Mouse (Mus musculus): Measurements from ENCODE around the gene Psmb10. TPM values are rescaled to one million over a fixed set of nuclear protein-coding genes. Genes with fewer than 3 reads are reported as not detected.
A peak's percentile ranks its signal among the peaks of the same experiment; 100 is the strongest.

The Psmb10 gene
- polyA plus RNA-seq, 1 experiment from 2014 or later = 46.9 TPM

DNA sequence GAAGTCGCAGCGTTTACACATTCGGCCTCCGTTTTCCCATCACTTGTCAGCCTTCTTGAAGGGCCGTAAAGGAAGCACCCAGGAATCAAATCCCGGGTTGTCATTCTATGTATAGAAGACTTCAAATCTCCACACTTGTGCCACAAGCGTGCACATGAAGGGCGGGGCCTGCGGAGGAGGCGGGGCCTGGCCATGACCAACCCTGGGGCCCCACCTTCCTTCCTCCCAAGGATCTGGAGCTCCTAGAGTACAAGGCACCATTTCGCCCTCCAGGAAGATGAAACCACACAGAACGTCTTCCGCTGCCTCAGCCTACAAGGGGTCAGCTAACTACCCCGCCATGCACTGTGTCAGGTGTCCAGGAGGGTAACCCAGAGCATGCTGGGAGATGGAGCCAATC, 22.9 kb upstream of the Psmb10 start:
- ATAC-seq (ENCODE audit: low FRiP score) = no peak

DNA sequence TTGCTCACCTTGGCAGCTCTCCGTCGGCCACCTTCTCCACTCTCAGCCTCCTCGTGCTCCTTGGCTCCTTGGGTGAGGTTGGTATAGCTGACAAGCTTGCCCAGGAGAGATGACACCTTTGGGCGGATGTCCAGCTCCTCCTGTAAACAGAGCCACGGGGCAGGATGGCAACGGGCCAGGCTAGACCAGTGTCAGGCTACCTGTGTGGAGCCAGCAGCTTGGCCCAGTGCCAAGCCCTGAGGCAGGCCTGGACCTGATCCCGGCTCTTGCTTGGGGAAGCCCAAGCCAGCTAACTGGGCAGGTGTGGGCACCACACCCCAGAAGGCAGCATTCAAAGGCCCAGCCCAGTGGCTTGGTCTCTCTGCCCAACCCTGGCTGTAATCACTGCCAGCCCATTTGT, 21.1 kb upstream of the Psmb10 start:
- no peaks in the 10 kb centered on the region for H3K36me3 ChIP-seq
- H3K4me2 ChIP-seq = no peak overlapping the region
- H3K4me3 ChIP-seq = no peak overlapping the region
- ATAC-seq (ENCODE audit: low FRiP score) = no peak
- H3K27me3 ChIP-seq = peaks cover 8% of the 10 kb centered on the region
- 91% methylated on average over 7 of the region's 7 CpGs for WGBS
- peaks cover 3% of the 10 kb centered on the region; the same call in 1 of the 2 replicates for H3K4me1 ChIP-seq (replicated peaks)
- no peaks in the 10 kb centered on the region for H3K9me3 ChIP-seq
- H3K27ac ChIP-seq = no peak overlapping the region
- 0 out of 2 replicates have a peak overlapping the region, but pooled peaks have one; percentile 19 for H3K9ac ChIP-seq

More for the DNA sequence above, 22.9 kb upstream of the Psmb10 start:
- H3K27me3 ChIP-seq = peaks cover 26% of the 10 kb centered on the region
- H3K4me3 ChIP-seq = no peak overlapping the region
- no peaks in the 10 kb centered on the region for H3K9me3 ChIP-seq
- peaks cover 10% of the 10 kb centered on the region for H3K4me1 ChIP-seq (replicated peaks)
- no peak overlapping the region for H3K9ac ChIP-seq
- 74% methylated on average over 14 of the region's 14 CpGs for WGBS
- H3K4me2 ChIP-seq = no peak overlapping the region
- no peaks in the 10 kb centered on the region for H3K36me3 ChIP-seq
- H3K27ac ChIP-seq = no peak overlapping the region

DNA sequence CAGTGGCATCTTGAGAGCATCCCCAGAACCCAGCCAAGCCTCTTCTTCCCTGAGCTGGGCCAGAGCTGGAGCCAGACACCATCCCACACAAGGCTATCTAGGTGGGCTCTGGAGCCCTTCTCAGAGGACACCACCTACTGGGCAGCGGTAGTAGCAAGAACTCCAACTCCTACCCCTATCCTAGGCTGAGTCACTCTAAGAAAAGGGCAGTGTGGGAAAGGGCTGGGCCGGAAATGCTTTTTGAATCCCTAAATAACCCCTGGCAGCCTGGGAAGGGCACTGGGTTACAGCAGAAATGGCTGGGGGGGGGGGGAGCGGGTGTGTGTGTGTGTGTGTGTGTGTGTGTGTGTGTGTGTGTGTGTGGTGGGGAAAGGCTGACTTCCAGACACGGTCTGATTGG, 19.6 kb upstream of the Psmb10 start:
- no peaks in the 10 kb centered on the region for H3K27me3 ChIP-seq
- H3K4me2 ChIP-seq = no peak overlapping the region
- no peaks in the 10 kb centered on the region for H3K36me3 ChIP-seq
- no peak overlapping the region for H3K27ac ChIP-seq
- peaks cover 3% of the 10 kb centered on the region; the same call in 1 of the 2 replicates for H3K4me1 ChIP-seq (replicated peaks)
- no peaks in the 10 kb centered on the region for H3K9me3 ChIP-seq
- no peak for ATAC-seq (ENCODE audit: low FRiP score)
- no peak overlapping the region for H3K9ac ChIP-seq
- no peak overlapping the region for H3K4me3 ChIP-seq
- WGBS = 57% methylated on average over 3 of the region's 4 CpGs

DNA sequence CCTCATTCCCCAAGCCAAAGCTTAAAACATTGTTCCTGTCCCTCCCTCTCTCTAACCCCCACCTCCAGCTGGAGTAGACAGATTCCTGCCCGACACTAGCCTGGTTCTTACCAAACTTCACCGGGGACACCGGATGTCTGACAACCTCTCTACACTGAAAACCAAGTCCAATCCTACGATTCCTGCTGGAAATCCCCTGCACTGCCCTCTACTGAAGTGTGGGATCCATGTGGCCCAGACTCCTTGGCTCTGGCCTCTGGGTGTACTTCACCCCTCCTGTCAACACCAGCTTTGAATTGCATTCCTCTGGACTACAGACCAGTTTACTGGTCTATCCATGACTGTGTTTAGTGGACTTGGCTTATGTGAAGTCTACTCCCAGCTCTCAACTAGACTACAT, 18.3 kb upstream of the Psmb10 start:
- 94% methylated on average over 4 of the region's 4 CpGs for WGBS
- Histone ChIP-seq H3K27ac (no peak overlapping the region), H3K9ac (no peak overlapping the region), H3K27me3 (no peaks in the 10 kb centered on the region), H3K4me3 (no peak overlapping the region), H3K4me1 (replicated peaks) (peaks cover 3% of the 10 kb centered on the region; the same call in 1 of the 2 replicates), H3K9me3 (no peaks in the 10 kb centered on the region), H3K4me2 (no peak overlapping the region), H3K36me3 (no peaks in the 10 kb centered on the region)
- ATAC-seq (ENCODE audit: low FRiP score) = no peak

DNA sequence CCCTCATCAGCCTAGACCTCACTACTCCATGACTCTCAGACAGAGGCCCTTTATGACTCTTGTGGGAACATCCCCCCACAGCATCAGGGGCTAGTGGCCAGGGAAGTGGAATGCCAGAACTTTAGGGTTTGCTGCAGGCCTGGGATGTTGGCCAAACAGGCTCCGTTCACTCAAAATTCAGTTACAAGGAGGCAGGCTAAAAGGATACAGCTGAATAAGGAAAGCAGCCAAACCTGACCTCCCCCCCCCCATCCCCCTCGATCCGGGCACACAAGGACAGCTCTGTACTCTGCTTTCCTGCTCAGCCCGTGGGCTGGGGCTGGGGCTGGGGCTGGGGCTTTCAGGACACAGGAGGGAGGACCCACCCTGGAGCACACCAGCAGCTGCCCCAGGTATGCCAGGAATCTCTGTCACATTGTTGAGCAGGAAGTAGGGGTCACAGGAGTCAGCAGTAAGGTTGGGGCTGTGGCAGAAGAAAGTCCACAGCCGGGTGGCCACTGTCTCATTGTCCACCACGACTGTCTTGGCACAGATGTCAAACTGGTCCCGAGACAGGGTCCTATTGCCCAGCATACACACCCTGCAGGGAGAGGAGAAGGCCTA, 12.9 kb upstream of the Psmb10 start:
- H3K9ac ChIP-seq = no peak overlapping the region
- H3K36me3 ChIP-seq = no peaks in the 10 kb centered on the region
- H3K27me3 ChIP-seq = no peaks in the 10 kb centered on the region
- 47% methylated on average over 7 of the region's 7 CpGs for WGBS
- H3K9me3 ChIP-seq = no peaks in the 10 kb centered on the region
- H3K4me1 ChIP-seq (replicated peaks) = peaks cover 14% of the 10 kb centered on the region
- H3K27ac ChIP-seq = peak overlapping the region; percentile 78
- no peak overlapping the region for H3K4me3 ChIP-seq
- ATAC-seq (ENCODE audit: low FRiP score) = peak; percentile 74
- H3K4me2 ChIP-seq = no peak overlapping the region

DNA sequence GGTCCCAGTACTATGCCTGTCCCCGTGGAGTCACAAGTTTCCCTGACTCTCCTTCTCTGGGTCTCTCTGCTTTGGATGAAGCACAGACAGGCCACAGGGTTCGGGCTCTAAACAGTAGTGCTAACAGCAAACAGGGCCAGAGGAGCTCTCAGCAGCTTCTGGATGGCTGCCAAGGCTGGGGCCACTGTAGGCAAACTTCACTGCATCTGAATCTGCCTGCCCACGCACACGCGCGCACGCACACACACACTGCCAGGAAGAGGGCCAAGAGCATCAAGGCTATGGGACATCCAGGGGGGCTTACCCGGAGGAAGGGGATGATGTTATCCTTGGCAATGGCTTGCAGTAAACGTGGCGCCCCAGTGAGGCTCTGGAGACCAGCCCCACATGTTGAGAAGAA, 11.1 kb upstream of the Psmb10 start:
- Histone ChIP-seq H3K27ac (peak overlapping the region; percentile 6; the same call in 1 of the 2 replicates), H3K27me3 (no peaks in the 10 kb centered on the region), H3K4me1 (replicated peaks) (peaks cover 14% of the 10 kb centered on the region), H3K9me3 (no peaks in the 10 kb centered on the region), H3K4me2 (no peak overlapping the region), H3K9ac (no peak overlapping the region), H3K4me3 (no peak overlapping the region), H3K36me3 (peaks cover 7% of the 10 kb centered on the region; the same call in 1 of the 2 replicates)
- ATAC-seq (ENCODE audit: low FRiP score) = peak; percentile 30; the same call in 1 of the 2 replicates
- WGBS = 75% methylated on average over 10 of the region's 10 CpGs

DNA sequence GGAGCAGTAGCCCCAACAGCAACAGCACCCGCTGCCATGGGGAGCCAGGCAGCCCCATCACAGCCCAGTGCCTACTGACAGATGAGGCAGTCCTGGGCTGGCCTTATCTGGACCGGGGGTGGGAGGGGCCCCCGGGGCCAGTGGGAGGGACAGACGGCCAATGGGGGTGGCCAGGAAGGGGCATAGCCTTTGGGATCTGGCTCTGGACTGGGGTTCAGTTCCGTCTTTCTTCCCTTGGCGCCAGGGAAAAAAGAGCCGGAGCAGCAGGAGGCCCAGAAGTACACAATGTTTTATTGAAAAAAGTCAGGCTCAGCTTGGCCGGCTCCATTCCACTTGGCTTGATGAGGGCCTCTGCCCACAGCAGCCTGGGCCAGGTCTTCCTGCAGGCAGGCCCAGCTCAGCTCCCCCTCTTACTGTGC, 5.1 kb upstream of the Psmb10 start, which contains the start of gene Lcat:
TSS of gene Lcat (minus strand) at position 62 of the 419 bp plus-strand sequence.
- H3K27me3 ChIP-seq = no peaks in the 10 kb centered on the region
- WGBS = 54% methylated on average over 8 of the region's 8 CpGs
- H3K4me1 ChIP-seq (replicated peaks) = peaks cover 4% of the 10 kb centered on the region
- H3K4me3 ChIP-seq = no peak within 1 kb of the TSS
- H3K4me2 ChIP-seq = no peak within 1 kb of the TSS
- H3K9ac ChIP-seq = no peak within 1 kb of the TSS
- no peak within 1 kb of the TSS for H3K27ac ChIP-seq
- peaks cover 7% of the 10 kb centered on the region; the same call in 1 of the 2 replicates for H3K36me3 ChIP-seq
- no peaks in the 10 kb centered on the region for H3K9me3 ChIP-seq
- ATAC-seq (ENCODE audit: low FRiP score) = no peak

DNA sequence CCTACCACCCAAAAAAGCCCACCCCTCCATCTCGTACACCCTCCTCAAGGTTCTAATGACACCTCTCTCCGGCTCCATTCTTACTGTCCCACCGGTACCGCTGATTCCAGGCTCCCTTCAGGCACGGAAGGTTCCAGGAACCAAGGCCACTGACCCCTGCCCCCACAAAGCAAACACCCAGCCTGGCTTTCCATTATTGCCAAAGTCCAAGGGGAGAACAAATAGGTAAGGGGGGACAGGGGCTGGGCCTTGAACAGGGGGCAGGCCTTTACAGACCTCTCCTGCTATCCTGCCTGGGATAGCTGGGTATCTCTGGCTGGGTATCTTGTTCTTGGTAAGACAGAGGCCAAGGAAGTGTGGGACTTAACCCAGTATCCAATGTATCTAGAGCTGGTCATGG, 4.3 kb upstream of the Psmb10 start:
- Histone ChIP-seq H3K9ac (no peak overlapping the region), H3K4me2 (no peak overlapping the region), H3K9me3 (no peaks in the 10 kb centered on the region), H3K27ac (no peak overlapping the region), H3K36me3 (peaks cover 7% of the 10 kb centered on the region; the same call in 1 of the 2 replicates), H3K4me3 (no peak overlapping the region), H3K4me1 (replicated peaks) (peaks cover 11% of the 10 kb centered on the region), H3K27me3 (no peaks in the 10 kb centered on the region)
- ATAC-seq (ENCODE audit: low FRiP score) = no peak
- 93% methylated on average over 5 of the region's 5 CpGs for WGBS

DNA sequence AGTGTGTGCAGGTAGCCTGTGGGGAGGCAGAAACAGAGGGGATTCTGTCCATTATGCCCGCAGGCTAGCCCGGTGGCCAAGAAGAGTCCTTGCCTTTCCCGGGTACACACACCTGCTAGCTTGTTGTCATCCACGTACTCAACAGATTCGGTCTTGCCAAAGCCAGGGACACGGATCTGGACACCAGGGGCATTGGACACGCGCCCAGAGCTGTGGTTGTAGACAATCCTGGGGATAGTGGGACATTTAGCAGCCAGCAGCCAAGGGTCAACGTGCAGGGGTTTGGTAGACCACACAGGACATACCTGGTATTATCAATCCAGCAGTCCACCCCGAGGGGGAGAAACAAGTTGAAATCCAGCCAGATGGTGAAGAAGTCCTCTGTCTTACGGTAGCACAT, 3.8 kb upstream of the Psmb10 start:
- 95% methylated on average over 11 of the region's 11 CpGs for WGBS

DNA sequence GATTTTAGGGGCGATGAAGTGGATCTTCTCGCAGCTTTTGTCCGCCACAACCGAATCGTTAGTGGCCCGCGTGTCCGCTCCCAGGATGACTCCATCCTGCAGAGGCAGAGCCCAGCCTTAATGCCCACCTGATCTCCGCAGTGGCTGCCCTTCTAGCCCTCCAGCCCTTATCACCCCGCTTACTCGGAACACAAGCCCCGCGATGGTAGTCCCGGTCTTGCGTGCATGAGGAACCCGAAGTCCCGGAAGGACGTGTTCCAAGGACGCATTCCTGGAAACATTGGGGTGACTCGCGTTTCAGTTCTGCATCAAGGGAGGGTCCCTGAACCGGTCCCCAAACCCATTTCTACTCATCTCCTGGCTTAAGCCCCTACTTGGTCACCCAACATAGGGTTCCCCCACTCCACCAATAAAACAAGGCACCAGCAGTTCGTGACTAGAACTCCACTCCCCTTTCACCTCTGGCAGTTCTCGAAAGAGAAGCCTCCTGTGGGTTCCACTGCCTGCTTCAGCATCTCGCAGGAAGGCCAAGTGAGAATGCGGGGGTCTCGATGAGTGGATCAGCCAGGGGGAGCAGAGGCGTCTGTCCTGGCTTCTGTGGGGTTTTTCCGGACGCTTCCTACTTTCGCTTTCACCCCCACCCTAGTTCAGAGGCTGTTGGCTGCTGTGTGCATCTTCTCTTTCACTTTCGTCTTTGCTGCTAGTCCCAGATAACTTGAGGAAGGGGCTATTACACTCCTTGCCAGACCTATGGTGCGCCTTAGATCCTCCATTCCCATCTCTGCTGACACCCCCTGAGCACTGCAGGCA, 543 bp downstream of the Psmb10 start:
- peak overlapping the region; percentile 74 for H3K4me3 ChIP-seq
- 2% methylated on average over 33 of the region's 33 CpGs for WGBS
- no peaks in the 10 kb centered on the region for H3K27me3 ChIP-seq
- peak overlapping the region; percentile 93 for H3K9ac ChIP-seq
- H3K27ac ChIP-seq = peak overlapping the region; percentile 96
- peak; percentile 55 for ATAC-seq (ENCODE audit: low FRiP score)
- H3K4me2 ChIP-seq = peak overlapping the region; percentile 93
- H3K9me3 ChIP-seq = no peaks in the 10 kb centered on the region
- H3K4me1 ChIP-seq (replicated peaks) = peaks cover 18% of the 10 kb centered on the region
- peaks cover 9% of the 10 kb centered on the region for H3K36me3 ChIP-seq

More for the DNA sequence above, 3.8 kb upstream of the Psmb10 start:
- H3K4me2 ChIP-seq = no peak overlapping the region
- H3K9me3 ChIP-seq = no peaks in the 10 kb centered on the region
- H3K27ac ChIP-seq = no peak overlapping the region
- no peaks in the 10 kb centered on the region for H3K27me3 ChIP-seq
- H3K4me3 ChIP-seq = no peak overlapping the region
- H3K4me1 ChIP-seq (replicated peaks) = peaks cover 11% of the 10 kb centered on the region
- H3K36me3 ChIP-seq = peaks cover 7% of the 10 kb centered on the region; the same call in 1 of the 2 replicates
- H3K9ac ChIP-seq = no peak overlapping the region
- no peak for ATAC-seq (ENCODE audit: low FRiP score)

DNA sequence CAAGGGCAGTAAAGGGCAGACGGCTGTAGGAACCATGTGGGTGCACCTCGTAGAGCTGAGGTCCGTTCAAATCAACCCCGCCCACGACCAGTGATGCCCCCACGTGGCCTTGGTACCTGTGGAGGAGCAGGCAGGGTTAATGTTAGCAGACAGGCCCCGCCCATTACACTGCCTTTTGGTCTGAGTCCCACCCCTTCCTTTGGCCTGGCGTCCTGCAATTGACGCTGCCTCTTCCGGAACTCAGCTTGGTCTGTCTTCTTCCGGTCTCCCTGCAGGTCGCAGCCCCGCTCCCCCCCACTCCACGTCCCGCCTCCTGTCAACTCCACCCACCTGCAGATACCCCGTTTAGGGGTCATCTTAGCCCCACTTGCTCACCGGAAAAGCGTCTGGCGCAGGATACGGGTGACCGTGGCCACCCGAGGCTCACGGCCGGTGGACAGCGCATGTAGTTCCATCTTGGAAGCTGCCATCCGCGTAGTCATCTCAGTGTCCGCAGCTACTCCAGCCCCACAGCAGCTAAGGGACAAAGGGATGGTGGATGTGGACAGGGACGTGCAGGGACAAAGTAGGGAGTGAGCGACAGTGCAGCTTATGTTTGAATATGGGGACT, 1.3 kb downstream of the Psmb10 start:
- Histone ChIP-seq H3K36me3 (peaks cover 16% of the 10 kb centered on the region), H3K9ac (peak overlapping the region; percentile 93), H3K4me1 (replicated peaks) (peaks cover 18% of the 10 kb centered on the region), H3K27me3 (no peaks in the 10 kb centered on the region), H3K9me3 (no peaks in the 10 kb centered on the region), H3K4me3 (peak overlapping the region; percentile 74), H3K27ac (peak overlapping the region; percentile 96), H3K4me2 (peak overlapping the region; percentile 93)
- ATAC-seq (ENCODE audit: low FRiP score) = peak; percentile 89
- under 1% methylated on average over 30 of the region's 30 CpGs for WGBS

Data from hindbrain, embryonic 13.5 days (tissue).